Mouse (Mus musculus) T-cell, adult 2 months (primary cell): ENCODE data around the gene Serpinb1c.
A peak's percentile ranks its signal among the peaks of the same experiment; 100 is the strongest.
"Not testable (repeated sequence)": the region's sequence is repeated elsewhere in the genome, so short reads cannot be mapped to it uniquely, and the experiment has no call there.

Experiments
- DNase-seq: peaks from one replicate; pipeline ENCODE4 v3.0.0; 2022; ENCODE audit warnings: low spot score

Gene Serpinb1c

DNA sequence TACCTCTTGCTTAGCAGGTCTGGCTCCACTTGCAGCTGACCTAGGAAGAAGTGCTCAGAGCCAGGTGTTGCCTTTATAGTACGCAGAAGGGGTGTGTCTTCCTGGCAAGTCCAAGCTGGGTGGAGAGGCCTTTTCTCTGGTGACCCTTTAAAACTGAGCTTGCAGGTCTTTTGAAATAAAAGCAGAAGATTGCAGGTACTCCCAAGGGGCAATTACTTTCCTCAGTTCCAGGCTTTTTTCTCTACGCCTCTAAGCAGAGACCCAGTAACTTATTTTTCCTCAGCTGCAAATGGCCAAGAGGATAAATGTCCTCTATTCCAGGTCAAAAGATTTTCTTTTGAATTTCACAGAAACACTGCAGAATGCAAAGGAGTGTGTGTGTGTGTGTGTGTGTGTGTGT, at the start of gene Serpinb1c:
Gene Serpinb1c, minus strand, starts transcription at position 101 of the 400 bp plus-strand sequence.
- no peak for DNase-seq

DNA sequence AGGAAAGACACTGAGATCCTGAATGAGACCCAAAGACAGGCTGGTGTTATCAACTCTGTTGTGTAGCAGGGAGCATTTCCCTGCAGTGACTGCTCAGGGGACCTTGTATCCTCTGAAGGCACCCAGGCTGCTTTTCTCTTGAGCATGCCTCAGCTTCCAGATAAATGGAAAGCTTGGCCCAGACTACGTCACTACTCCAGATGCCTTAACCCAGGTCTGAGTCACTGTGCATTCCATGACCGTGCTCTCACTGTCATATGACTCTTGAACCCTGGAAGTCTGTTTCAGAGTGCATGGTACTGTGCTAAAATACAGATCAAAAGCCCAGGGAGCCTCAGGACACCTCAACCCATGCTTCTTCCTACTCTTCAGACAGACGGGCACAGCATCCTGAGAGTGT, 41.2 kb upstream of the Serpinb1c start:
- DNase-seq: not testable (repeated sequence)

DNA sequence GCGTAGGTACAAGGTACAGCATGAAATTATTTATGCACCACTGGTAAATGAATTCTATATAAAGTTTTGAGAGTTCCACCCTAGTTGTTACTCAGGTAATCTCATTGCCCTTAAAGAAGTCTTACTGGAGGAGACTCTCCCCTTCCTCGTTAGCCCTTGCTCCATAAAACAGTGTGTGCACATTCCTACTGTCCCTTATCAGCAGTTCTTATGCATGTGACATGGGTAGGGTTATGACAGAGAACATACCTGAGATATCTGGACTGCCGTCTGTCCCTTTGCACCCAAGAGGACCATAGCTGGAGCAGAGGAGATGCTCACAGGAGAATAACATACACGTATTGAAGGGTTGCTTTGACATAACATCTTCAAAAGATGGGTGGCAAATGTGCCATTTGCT, 40.3 kb upstream of the Serpinb1c start:
- DNase-seq: not testable (repeated sequence)

GRCm38 (mm10) chr13:32934706-32935381, 36.8 kb upstream of the Serpinb1c start:
- peak; percentile 5 for DNase-seq

GRCm38 (mm10) chr13:32929107-32929750, 31.2 kb upstream of the Serpinb1c start:
- DNase-seq: no peak

GRCm38 (mm10) chr13:32927241-32927640, 29.2 kb upstream of the Serpinb1c start:
- no peak for DNase-seq

- no peak for DNase-seq
These were observed 28.6 kb upstream of the Serpinb1c start for GRCm38 (mm10) chr13:32926661-32927060.

DNA sequence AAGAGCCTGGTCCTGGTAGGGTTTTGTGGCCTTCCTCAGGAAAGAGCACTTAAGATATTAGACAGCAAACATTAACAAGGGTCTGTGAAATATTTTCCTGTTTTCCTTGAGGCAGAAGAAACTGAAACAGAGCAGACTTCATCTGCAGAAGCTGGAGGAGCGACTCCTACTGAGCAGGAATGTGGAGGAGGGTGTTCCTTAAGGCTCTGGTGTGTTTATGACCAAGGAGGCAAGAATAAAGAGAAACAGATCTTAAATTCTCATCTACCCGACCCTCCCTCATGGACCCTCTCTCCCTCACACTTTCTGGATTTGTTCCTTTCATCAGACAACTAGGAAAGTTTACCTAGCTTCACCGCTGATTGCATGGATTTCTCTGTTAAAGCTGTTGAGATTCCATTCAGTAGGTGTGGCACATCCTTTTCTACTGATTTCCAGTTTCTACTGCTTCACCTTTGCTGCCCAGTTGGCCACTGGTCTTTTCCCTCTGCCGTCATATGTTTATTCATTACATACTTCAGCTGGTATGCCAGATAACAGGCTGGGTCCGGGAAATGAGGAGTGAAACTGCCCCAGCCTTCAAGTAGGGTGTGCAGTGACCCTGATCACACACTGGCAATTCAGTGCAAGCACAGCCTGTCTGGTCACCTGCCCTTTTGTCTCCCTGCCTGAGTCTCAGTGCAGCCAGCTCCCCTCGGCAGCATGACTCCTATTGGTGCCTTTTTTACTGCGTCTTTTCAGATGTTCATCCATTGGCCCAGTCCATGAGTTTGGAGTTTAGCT, 26.8 kb upstream of the Serpinb1c start:
- DNase-seq: no peak

- no peak for DNase-seq
These were observed 24.6 kb upstream of the Serpinb1c start for GRCm38 (mm10) chr13:32922622-32923021.

DNA sequence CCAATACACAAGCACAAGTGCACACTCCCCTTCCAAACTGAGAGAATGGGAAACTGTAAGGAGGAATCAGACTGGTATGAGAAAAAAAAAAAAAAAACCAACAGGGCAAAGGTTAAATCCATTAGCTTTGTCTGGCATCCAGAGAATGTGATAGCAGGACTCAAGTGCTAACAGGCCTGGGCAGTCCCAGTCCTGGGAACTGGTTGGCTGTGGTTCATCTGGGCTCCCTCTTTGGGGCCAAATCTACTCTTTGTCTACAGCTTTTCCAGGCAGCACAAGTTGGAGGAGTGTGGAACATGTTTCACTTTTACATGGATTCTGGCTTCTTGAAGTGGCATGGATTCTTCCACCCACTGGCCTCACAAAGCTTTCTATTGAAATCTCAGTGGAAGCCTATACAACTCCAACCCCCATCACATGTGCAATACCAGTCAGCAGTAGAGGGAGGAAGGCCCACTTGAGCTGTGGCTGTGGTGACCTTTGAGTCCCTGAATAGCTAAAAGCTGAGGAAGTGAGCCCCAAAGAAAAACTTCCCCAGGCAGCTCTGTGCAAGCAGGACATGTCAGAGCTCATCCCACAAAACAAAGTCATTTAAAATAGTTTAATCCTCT, 14.9 kb upstream of the Serpinb1c start:
- DNase-seq: no peak

GRCm38 (mm10) chr13:32908182-32908581, 10.2 kb upstream of the Serpinb1c start:
- no peak for DNase-seq

DNA sequence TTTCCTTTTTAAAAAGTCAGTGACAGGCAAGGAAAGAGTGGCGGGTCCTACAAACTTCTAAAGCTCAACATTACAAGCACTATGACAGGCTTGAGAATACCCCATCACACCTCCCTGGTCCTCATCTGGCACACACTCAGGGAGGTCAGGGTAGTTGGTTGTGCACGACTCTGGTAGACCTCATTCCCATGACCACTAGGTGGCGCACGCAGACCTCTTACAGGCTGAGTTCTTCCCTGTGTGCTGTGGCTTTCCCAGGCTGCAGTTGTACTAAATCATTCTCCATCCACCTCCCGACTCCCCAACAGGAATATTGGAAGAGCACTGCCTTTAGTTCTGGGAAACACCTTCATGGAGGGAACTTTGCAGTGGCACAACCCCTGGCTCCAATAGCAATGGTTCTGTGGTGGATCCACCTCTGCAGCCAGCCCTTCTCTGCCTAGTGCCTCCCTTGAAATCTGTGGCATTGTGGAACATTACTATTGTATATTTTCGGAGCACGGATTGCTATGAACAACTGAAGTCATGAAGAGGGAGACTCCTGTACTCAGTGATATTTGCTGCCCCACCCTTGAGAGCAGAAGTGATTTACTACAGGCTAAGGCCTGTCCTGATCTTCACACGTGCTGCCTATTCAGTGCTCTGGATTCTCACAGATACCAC, 5.3 kb upstream of the Serpinb1c start:
- DNase-seq: peak; percentile 64

DNA sequence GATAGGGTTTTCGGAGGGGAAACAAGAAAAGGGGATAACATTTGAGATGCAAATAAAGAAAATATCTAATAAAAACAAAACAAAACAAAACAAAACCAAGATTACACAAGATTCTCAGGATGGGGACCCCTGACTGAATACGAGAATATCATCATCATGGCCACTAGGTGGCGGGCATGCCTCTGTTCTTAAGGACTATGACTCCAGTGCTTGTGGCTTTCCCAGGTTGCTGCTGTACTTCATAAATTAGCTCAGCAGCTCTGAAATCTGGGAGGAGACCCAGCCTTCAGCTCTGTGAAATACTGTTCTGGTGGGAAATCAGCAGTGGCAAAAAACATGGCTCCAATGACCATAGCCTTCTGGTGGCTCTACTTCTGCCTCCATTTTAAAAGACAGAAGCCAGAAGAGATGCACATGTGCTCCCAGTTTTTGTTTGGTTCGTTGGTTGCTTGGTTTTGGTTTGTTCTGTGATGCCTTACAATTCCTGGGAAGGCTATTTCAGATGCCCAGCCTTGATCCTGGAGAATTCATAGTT, 4.5 kb upstream of the Serpinb1c start:
- DNase-seq: peak; percentile 39

- no peak for DNase-seq
These were observed 2.6 kb upstream of the Serpinb1c start for GRCm38 (mm10) chr13:32900639-32901038.

- not testable (repeated sequence) for DNase-seq
These were observed 1.1 kb upstream of the Serpinb1c start for GRCm38 (mm10) chr13:32899114-32899513.

- DNase-seq: no peak
These were observed 1.1 kb downstream of the Serpinb1c start for GRCm38 (mm10) chr13:32896931-32897330.

GRCm38 (mm10) chr13:32884755-32885154, 13.3 kb downstream of the Serpinb1c start:
- DNase-seq: no peak

GRCm38 (mm10) chr13:32873862-32874261, 24.1 kb downstream of the Serpinb1c start:
- DNase-seq: no peak

DNA sequence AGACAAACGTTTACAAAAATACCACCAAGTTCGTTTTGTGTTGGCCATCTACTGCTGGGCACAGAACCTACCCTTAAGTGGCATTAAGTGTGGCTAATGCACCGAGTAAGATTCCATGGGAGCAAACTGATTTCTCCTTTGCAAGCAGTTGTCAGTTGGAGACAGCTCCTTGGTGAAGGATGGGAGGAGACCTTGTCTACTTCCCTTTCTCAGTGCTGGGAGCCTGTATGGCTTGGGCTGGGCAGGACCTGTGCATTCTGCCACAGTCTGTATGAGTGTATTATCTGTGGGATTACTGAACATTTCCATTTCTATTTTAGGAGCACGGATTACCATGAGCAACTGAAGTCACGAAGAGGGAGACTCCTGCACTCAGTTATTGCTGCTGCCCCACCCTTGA, 29.2 kb downstream of the Serpinb1c start:
- DNase-seq: no peak

DNA sequence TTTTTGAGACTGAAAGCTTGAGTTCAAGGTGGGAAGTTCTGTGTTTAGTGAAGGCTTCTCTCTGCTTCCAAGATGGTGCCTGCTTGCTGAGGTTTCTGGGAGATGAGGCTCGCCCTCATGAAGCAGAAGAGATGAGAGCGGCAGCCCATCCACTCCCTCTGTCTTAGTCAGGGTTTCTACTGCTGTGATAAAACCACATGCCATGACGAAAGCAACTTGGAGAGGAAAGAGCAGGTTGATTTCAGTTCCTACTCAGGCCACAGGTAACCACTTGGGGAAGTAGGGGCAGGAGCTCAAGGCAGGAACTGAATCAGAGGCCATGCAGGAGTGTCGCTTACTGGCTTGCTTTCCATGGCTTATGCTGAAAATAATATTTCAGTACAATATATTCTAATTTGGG, 29.8 kb downstream of the Serpinb1c start:
- not testable (repeated sequence) for DNase-seq

DNA sequence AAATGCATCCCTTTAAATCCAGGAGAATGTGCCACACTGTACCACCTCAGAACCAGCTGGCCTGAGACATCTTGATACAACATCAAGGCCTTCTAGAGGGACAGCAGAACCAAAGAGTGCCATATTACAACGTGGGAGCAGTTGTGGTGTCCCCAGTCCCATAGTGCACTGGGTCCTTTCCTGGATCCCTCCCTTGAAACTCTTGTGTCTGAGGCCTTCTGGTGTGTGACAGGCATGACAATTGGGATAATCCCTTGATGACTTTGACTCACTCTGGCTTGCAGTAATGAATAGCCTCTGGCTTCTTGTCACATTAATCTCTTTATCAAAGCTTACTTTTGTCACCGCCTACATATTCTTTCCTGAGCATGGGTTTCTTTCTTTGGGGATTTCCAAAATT, 31.0 kb downstream of the Serpinb1c start:
- DNase-seq: no peak

DNA sequence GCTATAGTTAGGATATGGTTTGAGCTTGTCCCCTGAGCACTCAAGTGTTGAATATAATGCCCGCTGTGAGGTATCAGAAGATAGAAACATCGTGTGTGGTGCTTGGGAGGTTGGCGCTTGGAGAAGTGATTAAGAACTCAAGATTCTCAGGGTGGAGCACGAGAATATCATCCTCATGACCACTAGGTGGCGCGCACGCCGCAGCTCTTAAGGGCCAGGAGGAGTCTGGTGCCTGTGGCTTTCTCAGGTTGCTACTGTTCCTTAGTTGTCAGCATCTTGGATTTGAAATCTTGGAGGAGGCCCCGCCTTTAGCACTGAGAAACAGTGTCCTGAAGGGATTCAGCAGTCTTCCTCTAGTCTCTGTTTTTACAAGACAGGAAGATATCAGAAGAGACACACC, 31.5 kb downstream of the Serpinb1c start:
- DNase-seq: peak; percentile 46
